Mouse (Mus musculus): ENCODE measurements around the gene Trim52. TPM values are rescaled to one million over a fixed set of nuclear protein-coding genes. Genes with fewer than 3 reads are reported as not detected.

The Trim52 gene
- polyA plus RNA-seq (2012; ENCODE audit: insufficient read depth, insufficient read length, low replicate concordance, missing spikeins) = not detected in 2 replicates

DNA sequence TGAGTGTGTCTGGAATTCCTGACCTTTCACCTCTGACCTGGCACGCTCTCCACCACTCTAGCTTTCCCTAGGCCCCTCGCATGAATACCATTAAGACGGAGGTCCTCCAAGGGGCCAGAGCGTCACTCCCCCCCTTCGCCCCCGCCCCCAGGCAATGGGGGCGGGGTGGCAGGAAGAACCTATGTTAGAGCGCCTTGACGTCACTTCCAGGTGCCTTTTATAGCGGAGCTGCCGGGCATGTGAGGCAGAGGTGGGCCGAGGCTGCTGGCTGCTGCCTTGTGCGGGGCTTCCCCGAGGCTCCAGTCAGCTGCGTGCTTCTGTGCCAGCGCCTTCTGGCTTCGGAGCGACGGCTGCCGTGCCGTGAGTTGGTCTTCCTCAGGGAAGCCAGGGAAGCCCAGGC lies at the start of gene Trim52:
Gene Trim52, plus strand, starts transcription at position 219 of the 400 bp plus-strand sequence.
- no peak within 1 kb of the TSS for H3K4me3 ChIP-seq (ENCODE audit: insufficient read depth, low read depth, low read length)
- H3K4me1 ChIP-seq (ENCODE audit: control insufficient read depth, insufficient read depth, low read length) = no peaks in the 10 kb centered on the region
- H3K27ac ChIP-seq (ENCODE audit: insufficient read depth, low read depth, low read length) = no peak within 1 kb of the TSS
- TF ChIP-seq CTCF (IDR thresholded peaks at IDR 0.05; ENCODE audit: insufficient read depth, low read depth, low read length) (no peak), POLR2A (IDR thresholded peaks at IDR 0.05; ENCODE audit: insufficient read depth, low read depth, low read length) (no peak)
- WGBS = 98% methylated on average over 21 of the region's 21 CpGs

DNA sequence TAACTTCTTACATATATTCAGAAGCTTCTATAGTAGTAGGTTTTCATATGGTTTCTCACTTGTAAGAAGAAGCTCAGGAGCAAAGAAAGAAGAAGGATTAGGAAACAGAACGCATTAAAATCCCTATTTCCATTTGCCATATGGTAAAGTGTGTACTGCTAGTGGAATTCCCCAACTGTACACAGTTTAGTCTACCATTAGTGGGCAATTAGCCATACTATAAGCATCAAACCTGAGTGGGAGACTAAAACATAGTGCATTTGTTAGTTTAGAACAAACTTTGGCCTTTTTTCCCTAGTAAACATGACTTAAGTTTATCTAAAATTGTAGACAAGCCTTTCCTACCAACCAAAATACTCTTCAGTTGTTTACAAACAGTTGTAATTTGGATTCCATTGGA lies 33.4 kb upstream of the Trim52 start:
- H3K27ac ChIP-seq (ENCODE audit: insufficient read depth, low read depth, low read length) = no peak overlapping the region
- no peaks in the 10 kb centered on the region for H3K4me1 ChIP-seq (ENCODE audit: control insufficient read depth, insufficient read depth, low read length)
- TF ChIP-seq CTCF (IDR thresholded peaks at IDR 0.05; ENCODE audit: insufficient read depth, low read depth, low read length) (no peak), POLR2A (IDR thresholded peaks at IDR 0.05; ENCODE audit: insufficient read depth, low read depth, low read length) (no peak)
- no peak overlapping the region for H3K4me3 ChIP-seq (ENCODE audit: insufficient read depth, low read depth, low read length)
- 93% methylated on average over 1 of the region's 1 CpGs for WGBS

DNA sequence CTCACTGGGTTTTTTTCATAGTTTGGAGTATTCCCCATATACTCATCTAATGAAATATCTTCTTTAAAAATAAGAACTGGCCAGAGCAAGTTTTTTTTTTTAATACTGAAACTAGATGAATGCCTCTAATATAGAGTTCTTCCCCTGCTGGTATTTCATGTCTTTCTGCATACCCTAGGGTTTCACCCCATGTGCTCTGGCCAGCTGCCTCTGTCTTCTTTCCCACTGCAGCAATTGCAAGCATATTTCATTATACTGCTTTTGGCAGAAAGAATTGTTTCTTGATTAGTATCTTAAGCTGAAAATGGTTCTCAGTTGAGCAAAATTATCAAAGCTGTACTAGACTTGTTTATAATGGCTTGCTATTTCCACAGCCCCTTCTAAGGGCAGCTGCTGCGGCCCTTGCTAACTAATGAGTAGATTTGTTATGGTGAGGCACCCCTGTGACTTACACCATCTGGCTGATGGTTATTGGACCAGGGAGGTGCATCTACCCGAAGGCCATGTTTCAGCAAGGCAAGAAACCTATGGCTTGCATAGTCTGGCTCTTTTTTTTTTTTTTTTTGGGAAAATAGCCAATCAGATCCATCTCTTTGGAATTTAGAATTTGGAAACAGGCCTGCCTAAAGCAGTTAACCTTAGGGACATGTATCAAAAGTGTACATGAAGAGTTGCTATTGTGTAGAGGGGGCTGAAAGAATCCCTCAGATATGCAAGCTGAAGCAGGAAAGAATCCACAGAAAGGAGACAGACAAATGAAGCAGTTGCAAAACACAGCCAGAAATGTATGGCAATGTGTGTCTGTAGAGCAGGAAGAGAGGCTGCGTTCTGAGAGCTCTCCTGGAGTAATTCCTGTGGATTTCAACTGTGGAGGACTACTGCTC lies 30.6 kb upstream of the Trim52 start:
- TF ChIP-seq POLR2A (IDR thresholded peaks at IDR 0.05; ENCODE audit: insufficient read depth, low read depth, low read length) (no peak), CTCF (IDR thresholded peaks at IDR 0.05; ENCODE audit: insufficient read depth, low read depth, low read length) (no peak)
- Histone ChIP-seq H3K27ac (ENCODE audit: insufficient read depth, low read depth, low read length) (no peak overlapping the region), H3K4me1 (ENCODE audit: control insufficient read depth, insufficient read depth, low read length) (no peaks in the 10 kb centered on the region), H3K4me3 (ENCODE audit: insufficient read depth, low read depth, low read length) (no peak overlapping the region)
- 66% methylated on average over 3 of the region's 3 CpGs for WGBS

DNA sequence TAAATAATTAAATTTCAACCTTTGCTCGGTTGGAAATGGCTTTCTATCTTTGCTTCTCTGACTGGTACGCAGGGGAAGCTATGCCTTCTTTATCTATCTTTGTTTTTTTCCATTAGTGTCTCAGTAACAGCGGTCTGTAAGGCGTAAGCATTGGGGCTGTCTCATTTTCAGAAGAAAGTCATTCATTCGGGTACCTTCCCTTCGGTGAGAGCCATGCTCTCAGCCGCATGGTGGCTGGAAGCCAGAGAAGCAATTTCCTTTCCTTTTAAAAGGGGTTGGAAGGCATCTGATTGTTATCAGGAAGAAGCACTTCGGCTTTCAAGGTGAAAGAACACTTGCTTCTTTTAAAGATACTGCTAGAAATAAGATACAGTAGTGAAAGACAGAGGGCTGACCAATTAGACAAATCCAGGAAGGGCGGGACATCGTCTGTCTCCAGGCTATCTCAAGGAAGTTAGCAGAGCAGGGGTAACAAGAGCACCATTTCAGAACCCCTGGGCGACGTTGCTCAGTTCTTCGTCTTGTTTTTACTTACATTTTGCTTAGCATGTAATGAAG lies 17.4 kb upstream of the Trim52 start:
- Histone ChIP-seq H3K27ac (ENCODE audit: insufficient read depth, low read depth, low read length) (no peak overlapping the region), H3K4me1 (ENCODE audit: control insufficient read depth, insufficient read depth, low read length) (no peaks in the 10 kb centered on the region), H3K4me3 (ENCODE audit: insufficient read depth, low read depth, low read length) (no peak overlapping the region)
- 73% methylated on average over 13 of the region's 13 CpGs for WGBS
- no peak for TF ChIP-seq CTCF (IDR thresholded peaks at IDR 0.05; ENCODE audit: insufficient read depth, low read depth, low read length)
- TF ChIP-seq POLR2A (IDR thresholded peaks at IDR 0.05; ENCODE audit: insufficient read depth, low read depth, low read length) = no peak

DNA sequence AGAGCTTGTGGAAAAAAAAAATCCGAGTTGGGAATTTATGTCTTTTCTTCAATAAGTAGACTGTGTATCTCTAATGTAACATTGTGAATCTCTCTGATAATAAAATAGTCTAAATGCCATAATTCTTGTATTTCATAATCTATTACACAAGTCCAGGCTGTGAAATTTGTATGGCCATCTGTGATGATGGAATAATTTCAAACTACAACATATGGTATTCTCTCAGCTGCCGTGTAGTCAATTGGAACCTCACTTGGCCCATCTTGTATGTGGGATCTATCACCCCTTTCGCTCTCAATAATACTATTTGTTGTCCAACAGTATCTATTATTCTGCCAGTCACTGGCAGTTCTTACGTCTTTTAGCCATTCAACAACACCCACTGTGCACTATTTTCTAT lies 9.2 kb upstream of the Trim52 start:
- WGBS = 89% methylated on average over 4 of the region's 4 CpGs
- TF ChIP-seq CTCF (IDR thresholded peaks at IDR 0.05; ENCODE audit: insufficient read depth, low read depth, low read length) (no peak), POLR2A (IDR thresholded peaks at IDR 0.05; ENCODE audit: insufficient read depth, low read depth, low read length) (no peak)
- Histone ChIP-seq H3K27ac (ENCODE audit: insufficient read depth, low read depth, low read length) (no peak overlapping the region), H3K4me1 (ENCODE audit: control insufficient read depth, insufficient read depth, low read length) (no peaks in the 10 kb centered on the region), H3K4me3 (ENCODE audit: insufficient read depth, low read depth, low read length) (no peak overlapping the region)

DNA sequence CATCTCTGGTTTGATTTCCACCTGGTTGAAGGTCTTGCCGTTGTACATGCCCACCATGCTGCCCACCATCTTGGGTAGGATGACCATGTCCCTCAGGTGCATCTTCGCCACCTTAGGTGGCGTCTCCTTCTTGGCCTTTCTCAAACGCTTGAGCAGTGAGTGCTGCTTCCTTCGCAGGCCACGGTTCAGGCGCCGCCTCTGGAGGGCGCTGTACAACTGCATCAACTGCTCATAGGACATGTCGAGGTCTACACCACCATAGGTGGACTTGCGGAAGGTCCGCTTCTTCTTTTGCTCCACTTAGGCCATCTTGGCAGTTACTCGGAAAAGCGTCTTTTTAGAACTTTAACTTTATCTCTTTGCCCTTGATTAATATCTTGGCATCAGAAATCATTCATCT lies 5.1 kb upstream of the Trim52 start:
- WGBS = 96% methylated on average over 14 of the region's 14 CpGs
- TF ChIP-seq POLR2A (IDR thresholded peaks at IDR 0.05; ENCODE audit: insufficient read depth, low read depth, low read length) = no peak
- no peak for TF ChIP-seq CTCF (IDR thresholded peaks at IDR 0.05; ENCODE audit: insufficient read depth, low read depth, low read length)
- Histone ChIP-seq H3K4me1 (ENCODE audit: control insufficient read depth, insufficient read depth, low read length) (no peaks in the 10 kb centered on the region), H3K4me3 (ENCODE audit: insufficient read depth, low read depth, low read length) (no peak overlapping the region), H3K27ac (ENCODE audit: insufficient read depth, low read depth, low read length) (no peak overlapping the region)

DNA sequence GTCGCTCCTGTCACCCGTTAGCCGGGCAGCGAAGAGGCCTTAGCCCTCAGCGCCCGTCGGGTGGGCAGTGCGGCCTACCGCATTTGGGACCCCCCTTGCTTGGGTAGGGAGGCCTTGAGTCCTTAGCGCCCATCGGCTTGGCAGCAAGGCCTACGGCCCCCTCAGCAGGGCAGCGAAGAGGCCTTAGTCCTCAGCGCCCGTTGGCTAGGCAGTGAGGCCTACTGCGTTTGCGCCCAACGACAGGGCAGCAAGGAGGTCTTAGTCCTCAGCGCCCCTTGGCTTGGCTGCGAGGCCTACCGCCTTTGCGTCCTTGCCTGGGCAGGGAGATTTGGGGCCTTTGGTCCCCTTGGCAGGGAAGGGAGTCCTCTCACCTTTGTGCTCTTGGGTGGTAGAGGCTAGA lies 427 bp downstream of the Trim52 start:
- Histone ChIP-seq H3K27ac (ENCODE audit: insufficient read depth, low read depth, low read length) (no peak overlapping the region), H3K4me3 (ENCODE audit: insufficient read depth, low read depth, low read length) (no peak overlapping the region), H3K4me1 (ENCODE audit: control insufficient read depth, insufficient read depth, low read length) (no peaks in the 10 kb centered on the region)
- TF ChIP-seq CTCF (IDR thresholded peaks at IDR 0.05; ENCODE audit: insufficient read depth, low read depth, low read length) (no peak), POLR2A (IDR thresholded peaks at IDR 0.05; ENCODE audit: insufficient read depth, low read depth, low read length) (no peak)
- 98% methylated on average over 22 of the region's 22 CpGs for WGBS

DNA sequence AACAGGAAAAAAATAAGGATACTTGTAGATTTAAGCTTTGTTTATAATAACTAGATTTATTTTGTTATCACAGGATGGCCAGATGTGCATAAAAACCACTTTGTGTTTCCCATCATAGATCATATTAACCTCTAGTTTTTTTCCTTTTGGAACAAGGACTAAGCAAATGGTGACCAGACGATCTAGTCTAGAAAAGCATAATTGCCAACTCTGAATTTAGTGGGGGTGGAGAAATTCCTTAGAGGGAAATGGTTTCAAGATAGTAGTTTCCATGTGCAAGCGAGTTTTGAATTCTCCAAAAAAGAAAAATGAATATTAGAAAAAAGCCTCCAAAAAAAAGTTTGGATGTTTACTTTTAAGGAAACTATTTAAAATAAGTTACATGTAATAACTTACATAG lies 13.4 kb downstream of the Trim52 start:
- TF ChIP-seq POLR2A (IDR thresholded peaks at IDR 0.05; ENCODE audit: insufficient read depth, low read depth, low read length) (no peak), CTCF (IDR thresholded peaks at IDR 0.05; ENCODE audit: insufficient read depth, low read depth, low read length) (no peak)
- H3K27ac ChIP-seq (ENCODE audit: insufficient read depth, low read depth, low read length) = no peak overlapping the region
- H3K4me1 ChIP-seq (ENCODE audit: control insufficient read depth, insufficient read depth, low read length) = no peaks in the 10 kb centered on the region
- WGBS = 78% methylated on average over 2 of the region's 2 CpGs
- no peak overlapping the region for H3K4me3 ChIP-seq (ENCODE audit: insufficient read depth, low read depth, low read length)

DNA sequence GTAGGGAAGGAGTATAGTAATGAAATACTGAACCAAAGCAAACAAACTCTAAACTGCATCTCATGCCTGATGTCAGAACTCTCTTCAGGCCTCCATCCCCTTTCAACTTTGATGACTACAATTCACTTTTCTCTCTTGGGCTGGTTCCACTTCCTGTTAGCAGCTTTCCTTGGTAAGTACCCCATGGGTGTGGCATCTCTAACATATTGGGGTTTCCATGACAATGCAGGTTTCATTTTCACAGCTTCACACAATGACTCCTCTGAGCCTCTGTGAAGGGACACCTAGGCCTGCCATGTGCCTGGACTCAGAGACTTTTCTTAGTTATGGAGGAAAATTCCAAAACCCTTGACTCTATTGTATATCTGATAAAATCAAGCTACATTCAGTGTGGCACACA lies 30.3 kb downstream of the Trim52 start:
- no peak overlapping the region for H3K27ac ChIP-seq (ENCODE audit: insufficient read depth, low read depth, low read length)
- no peak overlapping the region for H3K4me3 ChIP-seq (ENCODE audit: insufficient read depth, low read depth, low read length)
- no peak for TF ChIP-seq CTCF (IDR thresholded peaks at IDR 0.05; ENCODE audit: insufficient read depth, low read depth, low read length)
- no peak for TF ChIP-seq POLR2A (IDR thresholded peaks at IDR 0.05; ENCODE audit: insufficient read depth, low read depth, low read length)
- H3K4me1 ChIP-seq (ENCODE audit: control insufficient read depth, insufficient read depth, low read length) = no peaks in the 10 kb centered on the region

Measured in olfactory bulb, adult 2 months (tissue).